In the genomic region with DNA sequence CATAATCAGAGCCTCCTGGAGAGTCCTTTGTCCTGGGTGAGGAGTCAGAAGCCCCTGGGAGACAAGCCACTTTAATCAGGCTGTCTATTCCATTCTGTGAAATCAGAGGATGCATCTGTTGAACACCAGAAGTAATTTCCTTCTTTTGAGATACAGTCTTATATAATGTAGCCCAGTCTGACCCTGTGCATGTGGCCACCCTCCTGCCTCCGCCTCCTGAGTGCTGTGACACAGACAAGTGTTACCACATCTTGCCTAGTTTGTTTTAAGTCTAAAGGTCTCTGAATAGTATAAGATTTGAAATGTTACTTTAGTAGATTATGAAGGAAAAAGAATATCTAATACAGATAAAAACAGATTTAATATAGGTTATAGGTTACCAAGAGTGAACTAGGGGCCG, we compare ENCODE assay signal across 41 mouse cellular contexts. TPM values are rescaled to one million over a fixed set of nuclear protein-coding genes. Genes with fewer than 3 reads are reported as not detected.
"Had no signal": no experiment of that assay in that cellular context is flagged by ENCODE, and none has a peak within 500 bp of the region (broad histone marks: within the 10 kb centered on the region; RNA-seq: fewer than 3 reads in every experiment).

No protein-coding gene starts in this region.

- ATAC-seq: hindbrain, postnatal 0 days; intestine, embryonic 16.5 days; liver, embryonic 12.5 days had no signal

- H3K27ac ChIP-seq: heart, adult 2 months; heart, embryonic 13.5 days; heart, embryonic 15.5 days; hindbrain, embryonic 12.5 days; hindbrain, embryonic 15.5 days; hindbrain, postnatal 0 days; kidney, embryonic 15.5 days; kidney, postnatal 0 days; limb, embryonic 13.5 days; limb, embryonic 15.5 days; liver, embryonic 12.5 days; liver, embryonic 14.5 days had no signal

- DNase-seq: gastrocnemius, postnatal 14 days; gastrocnemius, postnatal 36 days; heart, adult 11 months; heart, adult 2 months; heart, postnatal 14 days; heart, postnatal 36 days; kidney, adult 11 months; kidney, adult 2 months; kidney, adult 9 months; kidney, postnatal 14 days; kidney, postnatal 36 days; layer of hippocampus, adult 9-11 months; layer of hippocampus, postnatal 36 days; left cerebral cortex, postnatal 4 days had no signal

- H3K4me2 ChIP-seq: heart, embryonic 11.5 days; heart, embryonic 13.5 days; heart, embryonic 15.5 days; hindbrain, embryonic 12.5 days; hindbrain, embryonic 15.5 days; kidney, embryonic 15.5 days; limb, embryonic 13.5 days; limb, embryonic 15.5 days; liver, embryonic 12.5 days had no signal

- H3K9ac ChIP-seq: heart, embryonic 13.5 days; heart, embryonic 15.5 days; hindbrain, embryonic 12.5 days; hindbrain, embryonic 15.5 days; kidney, embryonic 15.5 days; limb, embryonic 13.5 days; limb, embryonic 15.5 days; liver, embryonic 12.5 days; liver, embryonic 14.5 days had no signal

- H3K27me3 ChIP-seq: limb, embryonic 15.5 days had no signal

- H3K36me3 ChIP-seq: heart, embryonic 13.5 days; heart, embryonic 15.5 days; hindbrain, embryonic 12.5 days; hindbrain, embryonic 15.5 days; kidney, embryonic 15.5 days; limb, embryonic 13.5 days; limb, embryonic 15.5 days; liver, embryonic 12.5 days had no signal

- H3K9me3 ChIP-seq: heart, embryonic 13.5 days; heart, embryonic 15.5 days; hindbrain, embryonic 12.5 days; hindbrain, embryonic 15.5 days; kidney, embryonic 15.5 days; limb, embryonic 13.5 days; limb, embryonic 15.5 days; liver, embryonic 12.5 days had no signal

- H3K4me3 ChIP-seq: heart, adult 2 months; heart, embryonic 13.5 days; heart, embryonic 15.5 days; hindbrain, embryonic 12.5 days; hindbrain, embryonic 15.5 days; kidney, embryonic 15.5 days; limb, embryonic 13.5 days; limb, embryonic 15.5 days; liver, embryonic 12.5 days had no signal

RNA-seq across cellular contexts. Expression of a gene that starts 7.1 kb away (rescaled TPM):
- total RNA-seq: gastrocnemius, adult 18-20 months; gastrocnemius, adult 8-10 months; gastrocnemius, postnatal 14 days; gastrocnemius, postnatal 36 days; heart, adult 2 months; heart, postnatal 14 days; heart, postnatal 36 days; hematopoietic stem cell, adult 5-6 weeks; hindbrain, postnatal 0 days; layer of hippocampus, adult 18-20 months; layer of hippocampus, adult 8-10 months; layer of hippocampus, postnatal 14 days; layer of hippocampus, postnatal 36 days; left cerebral cortex, adult 18-20 months; left cerebral cortex, adult 8-10 months; left cerebral cortex, postnatal 10 days; left cerebral cortex, postnatal 25 days; left cerebral cortex, postnatal 4 days had no signal
- polyA plus RNA-seq: heart, adult 2 months; heart, embryonic 11.5 days; heart, embryonic 13.5 days; heart, embryonic 15.5 days; heart, postnatal 0 days; hindbrain, postnatal 0 days; intestine, embryonic 14.5 days; intestine, embryonic 16.5 days; kidney, postnatal 0 days; limb, embryonic 11.5 days; limb, embryonic 13.5 days; limb, embryonic 15.5 days; liver, embryonic 12.5 days; liver, embryonic 14.5 days; liver, embryonic 16.5 days had no signal
